Mouse (Mus musculus) megakaryocyte, embryonic 14.5 days (primary cell): Measurements from ENCODE around the gene Slc8a3.

Source experiments
- FLI1 ChIP-seq: IDR thresholded peaks from 2 replicates; pipeline ENCODE4 v1.6.1; 2012; ENCODE audit warnings: low read length, inconsistent platforms, mixed read lengths
- GATA1 ChIP-seq: IDR thresholded peaks from 3 replicates; pipeline ENCODE4 v1.6.1; 2012; ENCODE audit warnings: mixed read lengths, low read length, inconsistent platforms, borderline replicate concordance

DNA sequence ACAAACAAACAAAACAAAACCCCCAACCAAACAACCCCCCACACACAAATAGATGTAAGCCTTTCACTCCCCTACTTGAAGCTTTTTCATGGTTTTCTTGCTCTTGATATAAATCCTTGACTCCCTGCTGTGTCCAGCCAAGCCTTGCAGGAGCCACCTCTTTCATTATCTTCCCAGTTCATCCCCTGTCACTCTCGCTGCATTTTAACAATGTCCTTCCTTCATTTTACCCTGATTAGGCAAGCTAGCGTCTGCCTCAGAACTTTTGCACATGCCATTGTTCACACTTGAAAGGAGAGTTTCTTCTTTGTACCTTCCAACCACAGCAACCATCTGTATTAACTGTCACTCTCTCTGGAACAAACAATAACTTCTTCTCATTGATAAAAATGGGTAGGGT lies 15.2 kb downstream of the Slc8a3 start:
- TF ChIP-seq GATA1 (no peak), FLI1 (no peak)
